Comparison of ENCODE assay signal across 27 mouse cellular contexts in genomic region chr9:96163443-96163842, GRCm38 (mm10). TPM values are rescaled to one million over a fixed set of nuclear protein-coding genes. Genes with fewer than 3 reads are reported as not detected.
DNase-seq lines count a peak whose midpoint lies in the region; ATAC-seq and TF ChIP-seq lines count a peak whose summit lies in the region.
"Had no signal": no experiment of that assay in that cellular context is flagged by ENCODE, and none has a peak within 500 bp of the region (broad histone marks: within the 10 kb centered on the region; RNA-seq: fewer than 3 reads in every experiment).

No protein-coding gene starts in this region.

- H3K4me3 ChIP-seq in E14TG2a.4 (replicated peaks; ENCODE audit: low read length), result 0 out of 2 replicates have a peak overlapping the region, but pooled peaks have one; percentile 2
- no peak overlapping the region for H3K4me3 ChIP-seq in heart, embryonic 12.5 days
- H3K4me3 ChIP-seq: embryonic facial prominence, embryonic 13.5 days; embryonic facial prominence, embryonic 15.5 days; forebrain, embryonic 13.5 days; forebrain, embryonic 15.5 days had no signal

- H3K4me1 ChIP-seq in E14TG2a.4 (replicated peaks; ENCODE audit: low read depth, low read length), result peaks cover 69% of the 10 kb centered on the region
- H3K4me1 ChIP-seq in heart, embryonic 12.5 days (replicated peaks), result peaks cover 10% of the 10 kb centered on the region; the same call in 1 of the 2 replicates
- H3K4me1 ChIP-seq: embryonic facial prominence, embryonic 13.5 days; embryonic facial prominence, embryonic 15.5 days; forebrain, embryonic 13.5 days; forebrain, embryonic 15.5 days had no signal

- DNase-seq in 3134 (ENCODE audit: extremely low read depth, insufficient read length, low spot score), result peak; percentile 38
- peak; percentile 14 for DNase-seq in Muller cell, postnatal 12 days (ENCODE audit: inconsistent ontology term)
- peak; percentile 53 for DNase-seq in R1 (ENCODE audit: low read depth, low spot score)
- DNase-seq in layer of hippocampus, adult 9-11 months, result no peak
- DNase-seq: adrenal gland, adult 2 months; adrenal gland, postnatal 10 days; adrenal gland, postnatal 25 days; B cell, adult 2 months; cerebellum, adult 11 months; cerebellum, adult 18-20 months; cerebellum, adult 8-10 months; cerebellum, adult 9-11 months; cerebellum, postnatal 14 days; cerebellum, postnatal 36 days; embryo, embryonic 11 days; forebrain, postnatal 0 days had no signal

- H3K9ac ChIP-seq in heart, embryonic 12.5 days, result no peak overlapping the region
- H3K9ac ChIP-seq: embryonic facial prominence, embryonic 13.5 days; embryonic facial prominence, embryonic 15.5 days; forebrain, embryonic 13.5 days; forebrain, embryonic 15.5 days; forebrain, postnatal 0 days had no signal

- H3K27ac ChIP-seq in heart, embryonic 12.5 days (ENCODE audit: poor library complexity, severe bottlenecking), result no peak overlapping the region
- H3K27ac ChIP-seq: embryonic facial prominence, embryonic 13.5 days; embryonic facial prominence, embryonic 15.5 days; forebrain, embryonic 13.5 days; forebrain, embryonic 15.5 days had no signal

- no peaks in the 10 kb centered on the region; the same call in 1 of the 2 replicates for H3K9me3 ChIP-seq in E14TG2a.4 (ENCODE audit: low read length)
- no peaks in the 10 kb centered on the region for H3K9me3 ChIP-seq in heart, embryonic 12.5 days (replicated peaks)
- H3K9me3 ChIP-seq: embryonic facial prominence, embryonic 13.5 days; embryonic facial prominence, embryonic 15.5 days; forebrain, embryonic 13.5 days; forebrain, embryonic 15.5 days; G1E had no signal

- TF ChIP-seq CTCF in E14TG2a.4 (conservative IDR thresholded peaks at IDR 0.05; ENCODE audit: low read length), result no peak

- H3K27me3 ChIP-seq in E14TG2a.4 (ENCODE audit: insufficient read depth, low read length), result no peaks in the 10 kb centered on the region
- no peaks in the 10 kb centered on the region for H3K27me3 ChIP-seq in heart, embryonic 12.5 days (replicated peaks)
- H3K27me3 ChIP-seq: CH12.LX; embryonic facial prominence, embryonic 13.5 days; embryonic facial prominence, embryonic 15.5 days; forebrain, embryonic 13.5 days; forebrain, embryonic 15.5 days; Patski had no signal

- no peak for ATAC-seq in heart, embryonic 12.5 days (ENCODE audit: insufficient number of reproducible peaks, low FRiP score)
- ATAC-seq in erythroblast, adult 5-6 weeks (replicated peaks; ENCODE audit: low FRiP score, poor library complexity, severe bottlenecking), result no peak
- ATAC-seq: CD4-positive, CD25-positive, alpha-beta regulatory T cell, adult 4 months; forebrain, embryonic 13.5 days; forebrain, embryonic 15.5 days; forebrain, postnatal 0 days; Patski had no signal

- H3K36me3 ChIP-seq in E14TG2a.4 (ENCODE audit: insufficient read depth, low read length), result peaks cover 25% of the 10 kb centered on the region
- H3K36me3 ChIP-seq in heart, embryonic 12.5 days, result peaks cover 11% of the 10 kb centered on the region
- H3K36me3 ChIP-seq: forebrain, embryonic 15.5 days had no signal

- 87% methylated on average over 7 of the region's 7 CpGs for WGBS in heart, embryonic 12.5 days

- no peak overlapping the region for H3K4me2 ChIP-seq in heart, embryonic 12.5 days
- H3K4me2 ChIP-seq: embryonic facial prominence, embryonic 13.5 days; embryonic facial prominence, embryonic 15.5 days; forebrain, embryonic 13.5 days; forebrain, embryonic 15.5 days had no signal

RNA-seq across cellular contexts. Expression of gene Tfdp2, which starts 32.6 kb away (rescaled TPM):
- 44.2 and 46.9 TPM in 2 replicates for polyA plus RNA-seq in heart, embryonic 12.5 days (2016; fragmentation: Nextera tagmentation; extraction: Ambion mirVana)
- 860 and 983 TPM in 2 replicates for total RNA-seq in erythroblast, adult 5-6 weeks (2015; ENCODE audit: low replicate concordance)
- total RNA-seq in erythroblast, adult 5-6 weeks (2017; ENCODE audit: low replicate concordance), result 1,841 and 1,979 TPM in 2 replicates

RNA-seq across cellular contexts. Expression of gene Gk5, which starts 44.3 kb away (rescaled TPM):
- polyA plus RNA-seq in heart, embryonic 12.5 days (2016; fragmentation: Nextera tagmentation; extraction: Ambion mirVana), result 5.7 and 6.1 TPM in 2 replicates
- total RNA-seq in erythroblast, adult 5-6 weeks (2015; ENCODE audit: low replicate concordance), result 0.42 and 3.1 TPM in 2 replicates
- total RNA-seq in erythroblast, adult 5-6 weeks (2017; ENCODE audit: low replicate concordance), result 0.84 and 2.4 TPM in 2 replicates
